Mouse (Mus musculus) spleen, postnatal 14 days (tissue): Measurements from ENCODE around the gene Gm9999.

Experiments used
- DNase-seq, 2 experiments: peaks; one replicate each; pipeline ENCODE4 v3.0.0; 2021 to 2022; ENCODE audit warnings: low spot score in 2 of 2

Gm9999 gene

GRCm38 (mm10) chr7:47027520-47027919, 44.1 kb downstream of the Gm9999 start:
- DNase-seq: no peak

DNA sequence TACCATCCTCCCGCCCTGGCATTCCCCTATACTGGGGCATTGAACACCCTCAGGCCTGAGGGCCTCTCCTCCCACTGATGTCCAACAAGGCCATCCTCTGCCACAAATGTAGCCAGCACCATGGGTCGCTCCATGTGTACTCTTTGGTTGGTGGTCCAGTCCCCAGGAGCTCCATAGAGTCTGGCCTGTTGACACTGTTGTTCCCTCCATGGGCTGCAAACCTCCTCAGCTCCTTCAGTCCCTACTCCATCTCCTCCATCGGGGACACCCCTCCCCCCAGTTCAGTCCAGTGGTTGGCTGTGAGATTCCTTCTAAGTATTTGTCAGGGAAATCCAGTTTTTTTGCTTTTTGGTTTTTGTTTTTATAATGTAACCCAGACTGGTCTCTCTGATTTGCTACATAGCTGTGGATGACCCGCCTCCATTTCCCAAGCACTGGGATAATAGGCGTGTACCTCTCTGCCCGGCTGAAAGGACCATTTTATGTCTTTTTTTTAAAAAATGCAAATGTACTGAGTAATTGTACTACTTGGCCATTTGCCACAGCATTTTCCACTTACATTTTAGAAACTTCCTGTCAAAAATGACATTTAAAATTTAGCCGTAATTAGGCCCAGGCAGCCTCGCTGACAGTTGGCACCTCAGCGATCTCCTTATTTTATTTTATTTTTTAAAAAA, 47.3 kb downstream of the Gm9999 start:
- no peak for DNase-seq

DNA sequence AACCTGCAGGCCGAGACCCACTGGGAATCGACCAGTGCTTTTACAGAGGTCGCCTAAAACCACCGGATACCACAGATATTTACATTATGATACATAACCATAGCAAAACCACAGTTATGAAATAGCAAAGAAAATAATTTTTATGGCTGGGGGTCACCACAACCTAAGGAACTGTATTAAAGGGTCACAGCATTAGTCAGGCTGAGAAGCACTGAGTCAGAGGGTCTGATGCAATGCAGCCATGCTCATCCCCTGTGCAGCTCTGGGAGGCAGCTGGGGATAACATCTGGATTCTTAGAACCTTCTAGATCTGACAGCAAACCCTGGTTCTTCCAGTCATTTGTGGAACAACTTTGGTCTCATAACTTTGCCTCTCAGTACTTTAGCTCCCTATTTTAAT, 48.0 kb downstream of the Gm9999 start:
- DNase-seq: no peak

- DNase-seq: no peak
Measured at GRCm38 (mm10) chr7:47034785-47035384, 51.5 kb downstream of the Gm9999 start.

DNA sequence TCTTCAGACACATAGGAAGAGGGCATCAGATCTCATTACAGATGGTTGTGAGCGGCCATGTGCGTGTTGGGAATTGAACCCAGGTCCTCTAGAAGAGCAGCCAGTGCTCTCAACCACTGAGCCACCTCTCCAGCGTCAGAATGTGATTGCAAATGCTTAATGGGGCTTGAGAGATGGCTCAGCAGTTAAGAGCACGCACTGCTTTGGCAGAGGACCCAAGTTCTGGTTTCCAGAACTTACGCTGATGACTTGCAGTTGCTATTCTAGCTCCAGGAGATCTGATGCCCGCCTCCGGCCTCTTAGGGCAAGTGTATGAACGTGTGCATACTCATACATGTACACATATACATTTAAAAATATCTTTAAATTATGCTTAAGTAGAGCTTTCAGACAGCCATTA, 52.0 kb downstream of the Gm9999 start:
- no peak for DNase-seq
